Mouse (Mus musculus) gastrocnemius, postnatal 25 days (tissue): ENCODE data around the gene Pelo. TPM values are rescaled to one million over a fixed set of nuclear protein-coding genes. Genes with fewer than 3 reads are reported as not detected.

Experiments
- DNase-seq: peaks from one replicate; pipeline ENCODE4 v3.0.0; 2022
- long read RNA-seq, 2 experiments: library from polyadenylated mRNA; stranded (forward); transcript quantifications; one replicate each; pipeline ENCODE4 v2.0.0; 2021
- total RNA-seq, 2 experiments: library from RNA; stranded (reverse); gene quantifications; 1 replicate in 1 of 2; 2 replicates in 1 of 2; pipeline ENCODE4 v1.2.3; 2021

Gene Pelo
- total RNA-seq: 10 to 100 TPM in 1 of 2 experiments, 1 to 10 TPM in 1; 9.7 to 11.8 TPM
- long read RNA-seq, experiment 1, partial matches to known transcripts: 0 of 3 reads
- long read RNA-seq, experiment 1, other reads (novel, unspliced or antisense): 0 of 3 reads
- long read RNA-seq, experiment 2, transcript Pelo-201 (2 exons, 1,600 nt): major isoform, 12 of 13 reads
- long read RNA-seq, experiment 2, partial matches to known transcripts: 0 of 13 reads
- long read RNA-seq, experiment 2, other reads (novel, unspliced or antisense): 1 of 13 reads

- DNase-seq: peak; percentile 95
These were observed at the start of gene Pelo for GRCm38 (mm10) chr13:115090069-115090976. Gene Pelo, minus strand, starts transcription at chr13:115090186.

DNA sequence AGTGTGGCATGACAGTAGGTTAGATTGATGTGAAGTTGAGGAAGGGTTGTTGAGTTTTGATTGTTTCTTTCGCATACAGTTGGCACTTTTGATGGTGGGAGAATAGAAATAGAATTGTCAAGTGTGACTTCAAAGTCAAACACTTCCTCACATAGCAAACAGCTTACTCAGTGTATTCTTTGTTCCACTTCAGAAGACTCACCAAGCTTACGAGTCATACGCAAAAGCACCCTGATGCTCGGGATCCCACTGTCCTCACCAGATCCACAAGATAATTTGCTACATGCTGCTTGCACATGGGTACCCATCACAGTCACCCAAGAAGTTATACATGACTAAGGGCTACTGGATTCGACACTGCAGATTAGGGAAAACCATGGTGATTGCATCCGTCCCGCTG lies 48.5 kb upstream of the Pelo start:
- DNase-seq: no peak

- no peak for DNase-seq
These were observed 46.8 kb upstream of the Pelo start for GRCm38 (mm10) chr13:115136761-115137160.

DNA sequence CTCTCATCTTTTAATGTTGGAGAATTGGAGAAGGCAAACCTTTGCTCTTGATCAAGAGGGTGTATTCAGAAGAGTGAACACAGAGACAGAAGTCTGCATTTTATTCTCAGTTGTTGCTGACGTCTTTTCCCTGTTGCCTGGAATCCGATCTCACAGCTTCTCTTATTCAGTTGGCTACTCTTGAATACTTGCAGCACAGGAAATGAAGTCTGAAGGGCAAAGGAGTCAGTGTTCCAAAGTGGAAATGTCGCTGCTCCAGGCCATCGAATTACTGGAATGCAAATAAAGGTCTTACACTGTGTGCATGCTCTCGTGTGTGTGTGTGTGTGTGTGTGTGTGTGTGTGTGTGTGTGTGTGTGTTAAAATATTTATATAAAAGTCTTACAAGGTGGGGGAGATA lies 42.4 kb upstream of the Pelo start:
- no peak for DNase-seq

GRCm38 (mm10) chr13:115131381-115131780 lies 41.4 kb upstream of the Pelo start:
- DNase-seq: no peak

GRCm38 (mm10) chr13:115130035-115130434 lies 40.0 kb upstream of the Pelo start:
- no peak for DNase-seq

DNA sequence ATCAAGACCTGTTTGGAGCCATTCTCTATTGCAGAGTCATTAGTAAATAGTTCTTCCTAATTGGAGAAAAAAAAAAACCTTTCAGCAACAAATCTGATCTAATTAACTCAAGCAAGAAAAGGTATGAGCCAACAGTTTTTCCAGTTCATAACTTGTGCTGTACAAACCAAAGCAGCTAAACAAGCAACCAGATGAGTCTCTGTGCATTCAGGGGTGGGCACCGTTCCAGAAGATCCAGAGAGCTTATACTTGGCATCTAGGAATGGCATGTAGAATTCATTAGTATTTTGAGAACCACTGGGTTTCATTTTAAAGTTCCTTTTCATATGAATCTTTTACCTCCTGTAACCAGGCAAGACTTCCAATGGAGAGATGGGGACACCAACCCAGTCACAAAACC lies 37.8 kb upstream of the Pelo start:
- no peak for DNase-seq

DNA sequence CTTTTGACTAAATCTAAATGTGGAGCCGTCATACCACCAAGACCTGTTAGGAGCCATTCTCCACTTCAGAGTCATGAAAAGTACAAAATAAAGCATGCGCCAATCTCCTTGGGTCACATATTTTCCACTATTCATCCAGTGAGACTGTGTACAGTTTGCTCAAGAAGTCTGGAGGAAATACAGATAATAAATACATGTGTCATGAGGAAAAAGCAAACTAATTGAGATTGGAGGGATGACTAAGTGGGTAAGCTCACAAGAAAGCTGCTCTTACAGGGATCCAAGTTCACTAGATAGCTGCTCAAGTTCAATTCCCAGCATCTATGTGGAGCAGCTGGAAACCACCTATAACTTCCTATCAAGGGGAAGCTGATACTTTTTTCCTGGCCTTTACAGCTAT lies 36.5 kb upstream of the Pelo start:
- DNase-seq: no peak

- no peak for DNase-seq
These were observed 35.1 kb upstream of the Pelo start for GRCm38 (mm10) chr13:115125130-115125529.

DNA sequence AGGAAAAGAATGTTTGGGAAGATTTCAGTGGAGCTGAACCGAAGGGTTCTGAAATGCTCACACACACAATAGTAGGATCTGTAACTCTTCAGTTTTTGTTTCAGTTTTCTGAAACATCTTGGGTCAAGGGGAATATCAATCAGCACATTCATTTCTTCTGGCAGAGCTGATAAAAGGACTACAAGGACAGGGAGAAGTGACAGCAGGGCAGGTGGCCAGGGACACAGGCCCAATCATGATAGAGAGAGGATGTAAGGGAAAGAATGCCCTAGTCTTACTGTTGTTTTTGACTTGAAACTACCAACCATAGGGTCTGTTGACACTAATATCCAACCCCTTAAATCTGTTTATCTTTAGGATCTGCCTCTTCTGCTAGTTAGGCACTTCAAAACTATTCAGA lies 34.5 kb upstream of the Pelo start:
- DNase-seq: no peak

DNA sequence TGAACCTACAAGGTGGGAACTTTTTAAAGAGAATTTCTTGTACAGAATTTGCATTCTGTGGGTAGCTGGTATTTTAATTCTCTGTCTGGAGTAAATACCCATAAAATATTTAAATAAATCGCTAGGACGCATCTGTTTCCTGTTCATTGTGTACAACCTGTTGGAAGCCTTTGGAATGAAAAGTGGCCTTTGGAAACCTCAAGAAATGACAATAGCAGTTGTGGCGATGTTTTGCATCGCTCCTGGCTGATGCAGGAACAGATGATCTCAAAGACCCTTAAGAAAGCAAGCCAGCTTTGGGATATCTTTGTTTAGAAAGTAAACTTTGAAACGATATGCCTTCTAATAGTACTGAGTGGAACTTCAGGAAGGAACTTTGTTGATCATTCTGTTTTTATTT lies 28.8 kb upstream of the Pelo start:
- no peak for DNase-seq

DNA sequence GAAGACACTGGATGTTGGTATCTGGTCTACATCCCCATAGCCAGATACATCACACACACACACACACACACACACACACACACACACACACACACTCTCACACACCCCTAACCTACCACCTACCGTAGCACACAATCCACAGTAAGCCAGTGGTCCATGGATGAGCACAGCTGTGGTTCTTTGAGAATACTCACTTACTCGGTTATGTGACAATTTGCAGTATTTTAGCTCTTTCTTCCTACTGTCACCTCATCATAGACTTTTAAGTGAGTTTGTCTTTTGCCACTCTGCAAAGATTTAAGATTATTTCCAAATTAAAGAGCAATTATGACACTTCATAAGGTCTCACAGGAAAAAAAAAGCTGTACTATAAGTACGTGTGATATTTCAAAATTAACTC lies 28.2 kb upstream of the Pelo start:
- DNase-seq: no peak

DNA sequence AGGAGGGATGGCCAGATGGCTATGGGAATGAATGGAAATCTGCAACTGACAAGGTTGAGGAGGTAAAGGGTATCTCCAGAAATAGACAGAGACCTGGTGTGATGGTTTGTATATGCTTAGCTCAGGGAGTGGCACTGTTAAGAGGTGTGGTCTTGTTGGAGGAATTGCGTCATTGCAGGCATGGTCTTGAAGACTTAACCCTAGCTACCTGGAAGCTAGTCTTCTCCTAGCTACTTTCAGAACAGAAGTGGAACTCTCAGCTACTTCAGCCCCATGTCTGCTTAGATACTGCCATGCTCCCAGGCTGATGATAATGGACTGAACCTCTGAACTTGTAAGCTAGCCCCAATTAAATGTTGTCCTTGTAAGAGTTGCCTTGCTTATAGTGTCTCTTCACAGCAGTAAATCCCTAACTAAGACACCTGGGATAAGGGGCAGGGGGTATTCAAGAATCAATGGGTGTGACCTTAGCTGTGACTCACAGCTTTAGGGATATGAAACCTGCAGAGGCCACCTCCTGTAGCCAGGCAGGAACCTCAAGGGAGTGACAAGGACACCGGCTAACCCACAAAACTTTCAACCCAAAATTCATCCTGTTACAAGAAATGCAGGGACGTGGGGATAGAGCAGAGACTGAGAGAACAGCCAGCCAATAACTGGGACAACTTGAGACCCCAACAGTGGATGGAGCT lies 27.1 kb upstream of the Pelo start:
- no peak for DNase-seq

- no peak for DNase-seq
These were observed 19.6 kb upstream of the Pelo start for GRCm38 (mm10) chr13:115109628-115110027.

DNA sequence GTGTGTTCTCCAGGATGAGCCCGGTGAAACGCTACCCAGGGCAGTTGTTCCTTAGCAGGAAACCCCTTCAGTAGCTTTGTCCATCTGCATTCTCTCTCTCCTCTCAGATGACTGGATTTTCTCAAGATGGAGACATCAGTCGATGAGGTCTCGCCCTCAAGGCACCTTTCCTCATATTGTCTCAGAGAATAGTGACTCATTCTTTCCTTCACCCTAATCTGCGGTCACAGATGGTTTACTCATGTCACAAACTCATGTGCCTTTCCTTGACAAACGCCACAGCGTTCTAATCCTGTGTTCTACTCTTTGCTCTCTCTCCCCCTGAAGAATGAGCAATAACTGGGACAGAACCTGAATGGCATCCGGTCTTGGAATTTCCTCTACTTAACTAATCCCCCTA lies 17.4 kb upstream of the Pelo start:
- DNase-seq: no peak

GRCm38 (mm10) chr13:115106183-115106582 lies 16.2 kb upstream of the Pelo start:
- peak; percentile 20 for DNase-seq

DNA sequence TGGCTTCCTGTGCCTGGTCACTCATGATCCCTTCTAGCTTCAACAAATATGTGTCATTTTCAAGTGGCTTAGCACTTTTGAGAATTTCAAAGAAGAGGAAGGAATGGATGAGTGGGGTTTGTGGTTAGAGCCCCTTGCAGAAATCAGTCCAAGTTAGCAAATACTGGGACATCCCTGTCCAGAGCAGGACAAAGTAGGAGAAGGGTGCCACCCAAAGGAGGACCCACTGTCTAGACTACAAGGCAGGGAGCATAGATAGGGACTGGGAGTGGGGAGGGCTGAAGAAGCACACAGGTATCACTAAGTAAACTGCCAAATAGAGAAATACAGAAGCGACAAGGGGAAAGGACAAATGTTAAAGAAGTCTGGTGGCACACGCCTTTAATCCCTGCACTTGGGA lies 12.8 kb upstream of the Pelo start:
- no peak for DNase-seq

DNA sequence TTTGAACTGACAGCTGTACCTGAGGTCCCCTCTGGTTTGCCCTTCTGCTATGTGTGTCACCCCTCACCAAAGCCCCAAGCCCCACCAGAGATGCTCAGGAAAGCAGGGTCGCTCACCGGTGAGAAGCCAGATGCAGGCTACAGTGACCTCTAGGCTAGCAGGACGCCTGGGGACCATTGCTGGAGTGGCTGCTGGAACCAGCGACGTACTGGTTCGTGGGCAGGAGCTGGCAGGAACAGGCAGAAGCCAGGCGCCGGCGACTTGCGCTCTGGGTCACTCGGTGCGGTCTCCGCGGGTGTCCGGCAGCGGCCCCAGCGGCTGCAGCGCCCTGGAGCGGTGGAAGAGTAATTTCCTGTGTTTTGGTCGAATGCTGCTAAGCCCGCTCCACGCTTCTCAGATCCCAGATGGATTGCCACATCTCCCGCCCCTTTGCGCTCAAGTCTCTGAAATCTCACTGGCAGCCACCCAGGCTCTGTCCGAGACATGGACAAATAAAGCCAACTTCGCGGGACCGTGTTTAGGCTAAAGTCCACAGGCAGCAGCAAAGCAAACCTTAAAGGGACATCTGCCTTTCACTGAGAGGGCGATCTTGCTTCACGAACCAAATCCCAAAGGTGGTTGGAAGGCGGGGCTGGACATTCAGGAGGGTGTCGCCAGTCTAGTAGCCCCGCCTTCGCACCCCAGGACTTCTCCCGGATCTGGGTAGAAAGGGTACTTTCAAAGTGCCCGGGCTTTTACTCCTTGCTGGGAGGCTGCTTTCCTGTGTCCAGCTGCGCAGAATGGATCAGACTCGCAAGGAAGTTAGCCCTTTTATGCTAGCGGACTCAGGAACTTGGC lies 11.6 kb upstream of the Pelo start, which contains the start of the genes Gm49395 and Itga1:
Gene Gm49395, minus strand, starts transcription at position 567 of the 837 bp plus-strand sequence.
Gene Itga1, minus strand, starts transcription at position 610 of the 837 bp plus-strand sequence.
- peak; percentile 79 for DNase-seq

DNA sequence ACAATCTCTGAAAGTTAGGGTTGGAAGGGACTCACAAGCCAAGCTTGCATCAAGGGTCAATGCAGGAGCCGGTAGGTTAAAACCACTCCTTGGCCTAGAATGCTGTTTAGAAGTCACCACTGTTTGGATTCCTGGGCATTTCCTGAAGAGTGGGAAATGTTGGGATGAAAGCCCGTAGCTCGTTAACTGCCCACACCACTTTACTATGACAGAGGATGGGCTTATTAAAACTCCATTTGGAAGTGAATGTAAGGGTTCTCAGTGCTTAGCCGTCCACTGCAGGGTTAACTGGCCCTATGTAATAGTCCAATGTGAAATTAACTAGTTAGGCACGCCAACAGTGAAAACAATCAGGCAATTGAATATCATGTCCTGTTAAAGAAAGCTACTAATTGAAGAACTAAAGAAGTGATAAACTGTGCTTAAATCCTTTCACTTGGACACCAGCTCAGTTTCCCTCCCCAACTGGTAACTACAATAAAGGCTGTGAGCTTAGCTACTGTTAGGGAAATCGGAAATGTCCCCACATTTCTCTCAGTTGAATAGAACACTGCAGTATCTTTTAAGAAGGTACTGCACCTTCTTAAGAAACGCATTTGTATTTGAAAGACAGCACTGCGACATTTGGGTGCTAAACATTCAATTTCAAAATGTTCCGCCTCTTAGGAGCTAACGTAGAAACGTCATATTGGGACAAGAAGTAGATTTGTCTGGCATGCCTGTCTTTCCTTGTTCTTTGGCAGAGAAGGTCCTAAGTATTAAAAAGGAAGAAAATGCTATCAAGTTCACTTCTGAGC lies 10.6 kb upstream of the Pelo start:
- DNase-seq: no peak

DNA sequence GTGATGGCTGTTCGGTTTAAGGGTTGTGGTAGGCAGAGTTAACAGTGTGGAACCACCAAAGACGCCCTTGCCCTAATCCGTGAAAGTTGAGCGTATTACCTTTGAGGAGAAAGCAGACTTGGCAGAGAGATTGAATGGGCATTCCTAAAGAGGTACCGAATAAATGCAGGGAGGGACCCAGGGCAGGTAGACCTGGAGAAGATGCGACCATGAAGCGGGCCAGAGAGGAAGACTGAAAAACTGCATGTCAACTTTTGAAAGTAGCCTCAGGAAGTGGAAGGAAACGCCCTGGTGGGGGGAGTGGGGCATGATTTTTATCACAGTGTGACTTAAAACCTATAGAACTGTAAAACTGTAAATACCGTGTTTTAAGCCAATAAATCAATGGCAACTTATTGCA lies 9.4 kb upstream of the Pelo start:
- DNase-seq: no peak

DNA sequence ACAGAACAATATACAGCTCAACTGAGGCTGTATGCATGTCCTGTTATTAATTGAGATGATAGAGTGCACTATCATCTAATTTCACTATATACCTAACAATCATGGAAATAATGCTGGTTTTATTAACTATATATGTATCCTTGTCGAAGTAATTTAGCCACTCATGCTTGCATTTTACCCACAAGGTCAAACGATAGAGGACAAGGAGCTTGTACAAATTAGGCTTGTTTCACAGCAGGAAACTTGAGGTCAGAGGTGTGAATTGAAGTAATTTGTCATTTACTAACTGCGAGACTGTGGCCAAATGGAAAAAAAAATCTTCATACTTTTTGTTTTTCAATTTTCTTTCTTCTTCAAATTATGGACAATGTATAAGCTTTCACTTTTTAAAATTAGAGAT lies 8.2 kb upstream of the Pelo start:
- DNase-seq: no peak
